Mouse (Mus musculus) liver, embryonic 14.5 days (tissue): ENCODE data around the gene Kifc3.

ENCODE experiments used
- CTCF ChIP-seq: IDR thresholded peaks from 2 replicates; pipeline ENCODE4 v1.5.1; 2016; ENCODE audit warnings: antibody characterized with exemption, low read depth, control low read depth
- EP300 ChIP-seq: IDR thresholded peaks from 2 replicates; pipeline ENCODE4 v1.6.1; 2016; ENCODE audit warnings: antibody characterized with exemption, low read depth

- TF ChIP-seq CTCF = no peak
- TF ChIP-seq EP300 = no peak
Measured at GRCm38 (mm10) chr8:95178191-95178590, 24.4 kb downstream of the Kifc3 start.
